Mouse (Mus musculus): ENCODE data around the gene Tmem40.

DNA sequence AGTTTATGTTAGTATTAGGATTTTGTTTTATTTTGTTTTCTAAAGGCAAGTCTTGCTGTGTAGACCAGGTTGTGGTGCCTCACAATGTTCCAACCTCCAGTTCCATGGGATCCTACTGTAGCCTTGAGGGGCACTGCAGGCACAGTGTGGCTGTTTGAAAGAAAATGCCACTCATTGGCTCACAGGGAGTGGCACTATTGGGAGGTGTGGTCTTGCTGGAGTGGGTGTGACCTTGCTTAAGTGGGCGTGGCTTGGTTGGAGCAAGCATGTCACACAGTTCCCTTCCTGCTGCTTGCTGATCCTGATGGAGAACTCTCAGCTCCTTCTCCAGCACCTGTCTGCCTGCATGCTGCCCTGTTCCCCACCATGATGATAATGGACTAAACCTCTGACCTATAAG, 18.6 kb downstream of the Tmem40 start:
- TF ChIP-seq UBTF (IDR thresholded peaks at IDR 0.05; ENCODE audit: low read depth, low read length) (no peak), HCFC1 (IDR thresholded peaks at IDR 0.05; ENCODE audit: low read depth, low read length) (no peak)

Data from CH12.LX (cell line).